9 mouse cellular contexts compared by ENCODE assay signal in the genomic region with DNA sequence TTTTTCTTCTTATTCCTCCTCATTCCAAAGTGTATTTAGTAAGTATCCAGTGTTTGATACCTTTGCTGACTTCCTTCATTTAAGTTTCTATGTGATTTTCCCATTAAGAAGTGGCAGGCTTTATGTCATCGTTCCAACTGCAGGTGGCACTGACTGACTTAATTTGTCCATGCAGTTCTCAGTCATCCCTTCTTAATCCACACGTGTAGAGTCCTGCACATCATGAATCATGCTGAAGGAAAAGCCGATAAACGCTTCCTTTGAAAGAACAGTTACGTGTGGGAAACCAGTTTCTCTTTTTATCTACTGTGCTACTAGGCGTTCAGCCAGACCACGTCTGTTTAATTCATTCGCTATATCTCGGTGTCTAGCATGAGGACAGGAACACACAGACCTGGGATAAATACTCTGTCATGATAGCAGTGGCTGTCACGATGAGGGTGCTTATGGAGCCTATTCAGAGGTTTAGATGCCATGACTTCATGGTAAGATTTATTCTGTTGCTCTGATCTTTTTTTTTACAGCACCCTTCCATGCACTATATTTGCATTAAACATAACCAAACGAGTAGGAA.
DNase-seq lines count a peak whose midpoint lies in the region; ATAC-seq and TF ChIP-seq lines count a peak whose summit lies in the region.
"Had no signal": no experiment of that assay in that cellular context is flagged by ENCODE, and none has a peak within 500 bp of the region (broad histone marks: within the 10 kb centered on the region; RNA-seq: fewer than 3 reads in every experiment).

No protein-coding gene starts in this region.

- H3K27ac ChIP-seq in kidney, embryonic 16.5 days (ENCODE audit: low read length): no peak overlapping the region
- H3K27ac ChIP-seq in bone marrow macrophage, adult 2 months (ENCODE audit: insufficient read depth, low read depth, low read length): no peak overlapping the region

- H3K4me3 ChIP-seq in kidney, embryonic 16.5 days (ENCODE audit: low read length): no peak overlapping the region
- H3K4me3 ChIP-seq in bone marrow macrophage, adult 2 months (ENCODE audit: insufficient read depth, low read length): 0 out of 2 replicates have a peak overlapping the region, but pooled peaks have one; percentile 3

- no peaks in the 10 kb centered on the region for H3K9me3 ChIP-seq in kidney, embryonic 16.5 days (ENCODE audit: low read length)

- no peaks in the 10 kb centered on the region for H3K27me3 ChIP-seq in kidney, embryonic 16.5 days (ENCODE audit: insufficient read depth, low read length)

- DNase-seq in embryo, embryonic 10 days (ENCODE audit: low spot score): peak; percentile 25
- DNase-seq in embryo, embryonic 9.5 days (ENCODE audit: extremely low spot score): no peak
- DNase-seq in kidney, adult 9 months: no peak
- peak; percentile 20 to 52 for DNase-seq in left cerebral cortex, postnatal 25 days (ENCODE audit: low spot score in 2 of 2)
- DNase-seq in testis, postnatal 14 days (ENCODE audit: low spot score): no peak
- no peak for DNase-seq in c-Kit-positive CD71-positive TER-119-positive erythroid progenitor cells, embryonic 14.5 days (ENCODE audit: low spot score)

- intact Hi-C loops in left cerebral cortex, postnatal 25 days (cut with DNase I): no loop called here

- no peak for TF ChIP-seq CTCF in bone marrow macrophage, adult 2 months (IDR thresholded peaks at IDR 0.05; ENCODE audit: low read depth, low read length)

- H3K4me1 ChIP-seq in kidney, embryonic 16.5 days (ENCODE audit: insufficient read depth, low read length): no peaks in the 10 kb centered on the region
- H3K4me1 ChIP-seq in bone marrow macrophage, adult 2 months (ENCODE audit: control insufficient read depth, insufficient read depth, low read length): no peaks in the 10 kb centered on the region

- peak overlapping the region; percentile 16; the same call in 1 of the 2 replicates for H3K4me2 ChIP-seq in kidney, embryonic 16.5 days (replicated peaks; ENCODE audit: low read depth, low read length)
- H3K4me2 ChIP-seq: heart, embryonic 11.5 days had no signal

- WGBS in kidney, embryonic 16.5 days: 49% methylated on average over 11 of the region's 11 CpGs

- H3K9ac ChIP-seq in kidney, embryonic 16.5 days (replicated peaks; ENCODE audit: low read length): no peak overlapping the region

- no peak for ATAC-seq in kidney, embryonic 16.5 days (ENCODE audit: low FRiP score, low TSS enrichment)

- no peak for TF ChIP-seq POLR2A in bone marrow macrophage, adult 2 months (IDR thresholded peaks at IDR 0.05; ENCODE audit: borderline replicate concordance, low read depth, low read length)

- no peaks in the 10 kb centered on the region for H3K36me3 ChIP-seq in kidney, embryonic 16.5 days (ENCODE audit: insufficient read depth, low read length)

Comparison
In these comparisons a context has a peak if more than half of its experiments do, and no peak if none do; other contexts are left out.
1. DNase-seq: peak in embryo, embryonic 10 days (single experiment) and left cerebral cortex, postnatal 25 days (2 of 2); none in embryo, embryonic 9.5 days (single experiment), kidney, adult 9 months (single experiment), testis, postnatal 14 days (single experiment) and c-Kit-positive CD71-positive TER-119-positive erythroid progenitor cells, embryonic 14.5 days (single experiment).